Mouse (Mus musculus): ENCODE data around the gene Anapc11. TPM values are rescaled to one million over a fixed set of nuclear protein-coding genes. Genes with fewer than 3 reads are reported as not detected.
A peak's percentile ranks its signal among the peaks of the same experiment; 100 is the strongest.
"Not testable (repeated sequence)": the region's sequence is repeated elsewhere in the genome, so short reads cannot be mapped to it uniquely, and the experiment has no call there.

Gene Anapc11
- 100 to 1,000 TPM; 117 to 118 TPM for total RNA-seq (2021)

GRCm38 (mm10) chr11:120598283-120598989 lies at the start of gene Anapc11, which contains the start of gene Alyref:
Anapc11 (plus strand) TSS chr11:120598421.
Alyref (minus strand) TSS chr11:120598365.
- DNase-seq = peak; percentile 95

- DNase-seq = no peak
These were observed 49.4 kb upstream of the Anapc11 start for GRCm38 (mm10) chr11:120548786-120549167.

- DNase-seq = peak; percentile 96
These were observed 48.9 kb upstream of the Anapc11 start, which contains the start of gene Mcrip1 for GRCm38 (mm10) chr11:120549168-120549945. Mcrip1 (minus strand) TSS chr11:120549727.

GRCm38 (mm10) chr11:120549986-120550809 lies 48.0 kb upstream of the Anapc11 start:
- no peak for DNase-seq

GRCm38 (mm10) chr11:120550810-120551440 lies 47.3 kb upstream of the Anapc11 start, which contains the start of gene Ppp1r27:
Ppp1r27 (minus strand) TSS chr11:120551132.
- DNase-seq = no peak

DNA sequence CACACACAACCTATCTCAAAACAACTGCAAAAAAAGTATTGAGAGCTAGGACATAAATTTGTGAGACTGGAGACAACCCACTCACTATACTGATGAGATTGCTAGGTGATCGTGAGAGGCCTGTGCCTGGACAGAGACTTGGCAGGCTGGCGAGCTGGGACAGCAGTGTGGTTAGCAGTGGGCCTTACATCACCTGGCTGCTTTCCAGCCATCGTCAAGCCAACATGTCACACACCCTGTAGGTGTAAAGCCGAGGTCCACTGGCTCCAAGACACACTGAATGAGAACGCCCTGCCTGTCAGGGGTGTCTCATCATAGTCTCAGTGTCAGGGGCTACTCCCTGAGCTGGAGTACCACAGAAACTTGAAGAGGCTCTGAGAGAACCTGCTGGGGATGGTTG lies 45.5 kb upstream of the Anapc11 start:
- no peak for DNase-seq

GRCm38 (mm10) chr11:120554834-120555233 lies 43.4 kb upstream of the Anapc11 start:
- peak; percentile 47 for DNase-seq

GRCm38 (mm10) chr11:120555260-120555659 lies 43.0 kb upstream of the Anapc11 start:
- DNase-seq = no peak

DNA sequence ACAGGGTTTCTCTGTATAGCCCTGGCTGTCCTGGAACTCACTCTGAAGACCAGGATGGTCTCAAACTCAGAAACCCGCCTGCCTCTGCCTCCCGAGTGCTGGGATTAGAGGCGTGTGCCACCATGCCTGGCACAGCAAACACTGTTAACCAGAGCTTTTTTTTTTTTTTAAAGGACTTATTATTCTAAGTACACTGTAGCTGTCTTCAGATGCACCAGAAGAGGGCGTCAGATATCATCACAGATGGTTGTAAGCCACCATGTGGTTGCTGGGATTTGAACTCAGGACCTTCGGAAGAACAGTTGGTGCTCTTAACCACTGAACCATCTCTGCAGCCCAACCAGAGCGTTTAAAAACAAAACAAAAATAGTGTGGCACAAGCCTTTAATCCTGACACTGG lies 39.4 kb upstream of the Anapc11 start:
- DNase-seq = not testable (repeated sequence)

DNA sequence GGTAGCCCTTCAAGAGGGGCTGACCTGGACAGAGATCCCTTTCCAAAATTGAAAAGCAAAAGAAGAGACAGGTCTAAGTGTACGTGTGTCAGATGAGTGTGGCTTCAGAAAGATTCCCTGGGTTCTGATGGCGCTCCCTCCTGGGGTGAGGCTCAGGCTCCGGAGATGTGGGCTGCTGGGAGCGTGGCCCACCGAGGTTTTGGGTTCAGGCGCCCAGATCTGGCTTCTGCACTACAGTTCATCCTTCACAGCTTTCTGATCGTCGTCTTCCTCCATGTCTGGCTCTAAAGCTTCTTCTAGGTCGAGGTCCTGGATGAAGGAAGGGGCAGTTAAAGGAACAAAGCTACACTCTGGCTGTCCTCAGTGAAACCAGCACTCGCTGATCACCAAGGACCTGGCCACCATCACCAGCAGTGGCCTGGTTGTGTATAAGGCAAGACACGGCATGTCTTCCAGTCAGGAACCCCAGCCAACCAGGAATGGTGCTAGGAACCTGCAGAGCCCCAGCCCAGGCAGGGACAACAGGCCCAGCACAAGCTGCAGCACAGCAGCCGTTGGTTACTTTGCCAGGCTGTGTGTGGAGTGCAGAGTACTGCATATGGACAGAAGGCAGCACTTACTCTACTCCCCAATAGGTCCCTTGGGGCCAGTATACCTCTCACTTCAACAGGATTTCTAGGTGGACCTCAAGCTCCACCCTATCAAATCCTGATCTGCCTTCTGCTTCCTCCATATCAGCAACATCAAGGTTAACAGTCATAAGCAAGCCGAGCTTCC lies 37.1 kb upstream of the Anapc11 start:
- no peak for DNase-seq

- DNase-seq = no peak
These were observed 35.3 kb upstream of the Anapc11 start for GRCm38 (mm10) chr11:120562949-120563348.

DNA sequence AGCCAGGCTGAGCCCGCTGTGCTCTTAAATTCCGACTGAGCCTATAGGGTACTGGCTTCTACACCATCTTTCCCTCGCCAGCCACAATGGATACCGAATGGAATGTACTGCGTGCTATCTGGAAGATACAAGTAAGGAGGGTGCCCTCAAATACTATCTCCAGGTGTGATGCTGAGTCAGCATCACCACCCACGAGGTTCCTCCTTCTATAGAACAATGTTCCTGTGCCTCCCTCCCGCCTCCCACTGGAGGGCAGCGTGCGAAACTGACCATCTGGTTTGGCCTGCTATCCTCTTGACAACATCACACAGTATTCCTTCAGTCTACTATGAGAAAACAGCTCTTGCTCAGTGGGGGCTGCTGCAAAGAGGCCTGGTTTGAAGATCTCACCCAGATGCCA lies 33.1 kb upstream of the Anapc11 start:
- no peak for DNase-seq

- DNase-seq = no peak
These were observed 29.9 kb upstream of the Anapc11 start for GRCm38 (mm10) chr11:120568324-120568723.

DNA sequence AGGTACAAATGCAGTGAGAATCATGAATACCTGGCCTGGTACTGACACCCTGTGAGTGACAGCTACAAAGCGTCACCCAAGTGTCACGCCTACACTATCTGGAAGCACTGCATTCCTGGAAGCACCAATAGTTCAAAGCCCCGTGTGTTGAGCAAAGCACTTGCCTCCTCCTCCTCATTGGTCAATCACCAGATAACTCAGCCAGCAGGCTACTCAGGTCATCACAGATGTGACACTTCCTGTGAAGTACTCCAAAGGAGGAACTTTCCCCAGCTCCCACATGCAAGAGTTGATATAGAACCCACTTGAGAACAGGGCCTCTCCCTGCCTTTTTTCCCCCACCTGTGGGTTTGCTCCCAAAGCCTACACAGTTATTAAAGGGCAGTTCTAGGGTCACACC lies 27.1 kb upstream of the Anapc11 start:
- no peak for DNase-seq

GRCm38 (mm10) chr11:120571754-120572416 lies 26.3 kb upstream of the Anapc11 start:
- no peak for DNase-seq

DNA sequence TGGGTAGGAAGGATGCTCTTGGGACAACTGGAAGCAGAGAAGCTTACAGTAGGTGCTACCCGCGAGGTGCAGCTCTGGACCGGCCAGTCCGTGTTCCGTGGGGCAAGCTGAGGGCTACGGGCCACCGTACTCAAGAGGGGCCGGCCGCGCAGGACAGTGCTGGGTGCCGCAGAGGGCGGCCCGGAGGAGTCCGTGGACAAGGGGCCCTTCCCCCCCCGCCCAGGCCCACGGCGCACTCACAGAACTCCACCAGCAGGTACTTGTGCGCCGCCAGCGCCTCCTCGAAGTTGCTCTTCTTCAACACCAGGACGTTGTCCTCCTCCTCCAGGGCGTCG lies 25.8 kb upstream of the Anapc11 start:
- no peak for DNase-seq

DNA sequence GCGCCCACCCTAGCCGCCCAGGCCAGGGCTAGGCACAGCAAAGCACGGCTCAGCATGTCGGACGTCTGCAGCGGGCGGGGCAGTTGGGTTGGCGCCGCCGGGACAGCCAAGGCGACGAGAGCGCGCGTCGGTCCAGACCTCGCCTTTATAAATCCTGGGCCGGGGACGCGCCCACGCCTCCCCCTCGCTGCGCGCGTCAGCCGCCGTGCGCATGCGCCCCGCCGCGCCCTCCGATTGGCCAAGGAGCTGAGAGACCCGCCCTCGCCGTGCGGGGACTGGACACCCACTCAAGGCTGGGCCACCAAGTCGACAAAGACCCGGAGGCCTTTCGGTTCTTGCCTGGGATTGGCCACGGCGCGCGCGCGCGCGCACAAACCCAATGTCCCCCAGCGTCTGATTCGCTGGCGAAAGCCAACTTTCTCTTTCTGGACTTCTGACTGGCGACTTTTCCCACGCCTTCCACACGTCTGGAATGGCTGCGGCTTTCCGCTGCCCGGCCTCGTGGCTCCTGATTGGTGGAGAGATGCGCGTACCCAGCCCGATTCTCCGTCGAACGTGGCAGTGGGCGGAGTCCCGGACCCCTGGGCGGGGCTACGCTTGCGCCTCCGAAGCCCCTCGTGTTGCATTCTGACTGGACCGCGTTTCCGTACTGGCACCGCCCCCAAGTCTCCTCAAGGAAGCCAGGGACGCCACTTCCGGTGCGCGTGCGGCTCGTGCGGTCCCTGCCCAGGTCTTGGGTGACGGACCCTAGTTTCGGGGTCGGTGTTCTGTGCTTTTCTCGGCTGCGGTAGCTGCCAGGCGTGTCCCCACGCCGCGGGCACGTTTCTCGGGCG lies 25.3 kb upstream of the Anapc11 start, which contains the start of gene P4hb:
P4hb (minus strand) TSS at position 502 of the 833 bp plus-strand sequence.
- peak; percentile 100 for DNase-seq

GRCm38 (mm10) chr11:120573585-120574277 lies 24.5 kb upstream of the Anapc11 start:
- peak; percentile 22 for DNase-seq

GRCm38 (mm10) chr11:120574278-120574600 lies 24.0 kb upstream of the Anapc11 start:
- DNase-seq = no peak
